Mouse (Mus musculus) forebrain, postnatal 0 days (tissue): ENCODE measurements around the gene Vmn2r55. TPM values are rescaled to one million over a fixed set of nuclear protein-coding genes. Genes with fewer than 3 reads are reported as not detected.
"Not testable (repeated sequence)": the region's sequence is repeated elsewhere in the genome, so short reads cannot be mapped to it uniquely, and the experiment has no call there.

Source experiments
- ATAC-seq: fragments of 200-750 bp; cut with Nextera tagmentation; 2 replicates; pipeline ENCODE4 v1.8.0; 2017; ENCODE audit warnings: mild to moderate bottlenecking, moderate library complexity
- DNase-seq: peaks from one replicate; pipeline ENCODE4 v3.0.0-alpha.2; 2015
- H3K27ac ChIP-seq: fragments of 300-500 bp; sonication (generic); 2 replicates; pipeline ENCODE4 v1.5.1; 2014; ENCODE audit warnings: low read depth, mild to moderate bottlenecking, antibody characterized with exemption, low read length, moderate library complexity, mixed read lengths
- H3K27me3 ChIP-seq: fragments of 300-500 bp; sonication (generic); 2 replicates; pipeline ENCODE4 v1.6.1; 2014; ENCODE audit warnings: mild to moderate bottlenecking, low read length, mixed read lengths; ENCODE audit not compliant: insufficient read depth
- H3K36me3 ChIP-seq: fragments of 300-500 bp; sonication (generic); 2 replicates; pipeline ENCODE4 v1.6.1; 2014; ENCODE audit warnings: mild to moderate bottlenecking, moderate library complexity; ENCODE audit not compliant: insufficient read depth
- H3K4me1 ChIP-seq: fragments of 300-500 bp; sonication (generic); 2 replicates; pipeline ENCODE4 v1.6.1; 2014; ENCODE audit warnings: antibody characterized with exemption; ENCODE audit not compliant: insufficient read depth
- H3K4me2 ChIP-seq: fragments of 300-500 bp; sonication (generic); 2 replicates; pipeline ENCODE4 v1.6.1; 2014; ENCODE audit warnings: low read depth, mild to moderate bottlenecking, moderate library complexity
- H3K4me3 ChIP-seq: fragments of 300-500 bp; sonication (generic); 2 replicates; pipeline ENCODE4 v1.5.1; 2014; ENCODE audit warnings: low read depth, low read length, mixed read lengths
- H3K9ac ChIP-seq: fragments of 300-500 bp; sonication (generic); 2 replicates; pipeline ENCODE4 v1.6.1; 2014; ENCODE audit warnings: mild to moderate bottlenecking
- H3K9me3 ChIP-seq: fragments of 300-500 bp; sonication (generic); 2 replicates; pipeline ENCODE4 v1.6.1; 2016; ENCODE audit warnings: low read length
- CTCF ChIP-seq: sonication (generic); IDR thresholded peaks from 2 replicates; pipeline ENCODE4 v1.5.1; 2016; ENCODE audit warnings: antibody characterized with exemption, control low read depth, low read depth
- WGBS: fragments of 180-500 bp; shearing (Covaris S2); extraction: QIAGEN DNeasy Blood & Tissue Kit; methylation state at CpG from one replicate; pipeline ENCODE4 v1.1.7; 2014; 5-methylcytosine and 5-hydroxymethylcytosine counted together
- polyA plus RNA-seq: library from polyadenylated mRNA; unstranded; fragments of >200 nt; fragmentation: Nextera tagmentation; extraction: Ambion mirVana; gene quantifications from 2 replicates; pipeline ENCODE4 v1.2.1, GENCODE M21; 2015
- total RNA-seq: library from RNA; depleted of rRNA; stranded (reverse); fragments of >200 nt; gene quantifications from 2 replicates; pipeline ENCODE4 v1.2.3, GENCODE M21; 2014; rRNA removed

Vmn2r55 gene
- total RNA-seq (not detected in 2 replicates), polyA plus RNA-seq (not detected in 2 replicates)

GRCm38 (mm10) chr7:12684903-12685302 lies at the start of gene Vmn2r55:
Gene Vmn2r55, minus strand, starts transcription at chr7:12685003.
- not testable (repeated sequence) for H3K4me2 ChIP-seq, H3K36me3 ChIP-seq, H3K4me1 ChIP-seq, H3K27me3 ChIP-seq, DNase-seq, H3K9ac ChIP-seq, ATAC-seq, H3K27ac ChIP-seq, H3K9me3 ChIP-seq, H3K4me3 ChIP-seq
- 91% methylated on average over 3 of the region's 3 CpGs for WGBS

- H3K27ac ChIP-seq, result not testable (repeated sequence)
Observed at GRCm38 (mm10) chr7:12640219-12640618, 44.6 kb downstream of the Vmn2r55 start, which contains the start of gene Vmn2r54. Gene Vmn2r54, minus strand, starts transcription at chr7:12640319.

DNA sequence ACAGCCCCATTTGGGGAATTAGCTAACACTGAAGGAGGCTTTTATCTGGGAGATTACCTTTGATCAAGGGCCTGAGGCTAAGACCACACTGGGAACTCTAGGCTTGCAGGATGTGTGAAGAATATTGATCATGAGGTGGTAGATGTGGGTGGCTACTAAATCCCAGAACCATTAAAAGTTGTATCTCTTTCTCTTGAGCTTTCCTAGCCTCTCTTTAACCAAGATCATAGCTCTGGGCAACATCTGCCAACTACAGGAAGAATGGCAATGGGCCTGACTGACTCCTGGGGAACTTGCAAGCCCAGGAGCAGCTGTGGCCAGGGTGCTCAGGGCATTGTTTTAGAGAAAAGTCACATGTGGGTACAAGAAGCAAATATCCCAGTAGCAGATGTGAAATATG lies 76.1 kb downstream of the Vmn2r55 start, which contains the start of gene Vmn2r53:
Gene Vmn2r53, minus strand, starts transcription at position 101 of the 400 bp plus-strand sequence.
- DNase-seq, result no peak
- H3K9me3 ChIP-seq, result peaks cover 8% of the 10 kb centered on the region; the same call in 1 of the 2 replicates
- no peaks in the 10 kb centered on the region for H3K36me3 ChIP-seq
- no peak within 1 kb of the TSS for H3K4me2 ChIP-seq
- no peak within 1 kb of the TSS for H3K9ac ChIP-seq
- no peak for TF ChIP-seq CTCF
- H3K4me1 ChIP-seq, result no peaks in the 10 kb centered on the region
- H3K27me3 ChIP-seq, result no peaks in the 10 kb centered on the region
- ATAC-seq, result no peak
- H3K4me3 ChIP-seq, result no peak within 1 kb of the TSS
- no peak within 1 kb of the TSS for H3K27ac ChIP-seq

More at GRCm38 (mm10) chr7:12640219-12640618, 44.6 kb downstream of the Vmn2r55 start, which contains the start of gene Vmn2r54:
- H3K4me1 ChIP-seq, DNase-seq, H3K4me2 ChIP-seq, H3K27me3 ChIP-seq, ATAC-seq, H3K9ac ChIP-seq, H3K4me3 ChIP-seq, H3K9me3 ChIP-seq, H3K36me3 ChIP-seq: not testable (repeated sequence)
- WGBS, result 80% methylated on average over 3 of the region's 4 CpGs

Other genes starting within 250 kb of the Vmn2r55 start
- 35.2 and 45.2 TPM in 2 replicates for gene Zfp606, start 206.7 kb downstream of the Vmn2r55 start, total RNA-seq
- gene Zfp606, start 206.7 kb downstream of the Vmn2r55 start, polyA plus RNA-seq, result 18.4 and 20.1 TPM in 2 replicates
- not detected in 2 replicates for gene 2900092C05Rik, start 172.5 kb downstream of the Vmn2r55 start, total RNA-seq
- gene 2900092C05Rik, start 172.5 kb downstream of the Vmn2r55 start, polyA plus RNA-seq, result not detected in 2 replicates
- under 0.01 TPM in 1 of 2 replicates, not detected in the other for gene Vmn2r53, start 76.2 kb downstream of the Vmn2r55 start, total RNA-seq
- gene Vmn2r53, start 76.2 kb downstream of the Vmn2r55 start, polyA plus RNA-seq, result 0.03 TPM in 1 of 2 replicates, not detected in the other
- gene Vmn2r54, start 44.7 kb downstream of the Vmn2r55 start, total RNA-seq, result not detected in 2 replicates
- gene Vmn2r54, start 44.7 kb downstream of the Vmn2r55 start, polyA plus RNA-seq, result not detected in 2 replicates
- 0.10 and 0.15 TPM in 2 replicates for gene Vmn2r56, start 50.0 kb upstream of the Vmn2r55 start, total RNA-seq
- 0.02 TPM in 1 of 2 replicates, not detected in the other for gene Vmn2r56, start 50.0 kb upstream of the Vmn2r55 start, polyA plus RNA-seq
- 28.4 and 36.7 TPM in 2 replicates for gene Zscan18, start 118.6 kb upstream of the Vmn2r55 start, total RNA-seq
- 13.3 and 17.8 TPM in 2 replicates for gene Zscan18, start 118.6 kb upstream of the Vmn2r55 start, polyA plus RNA-seq
- 20.6 and 26.6 TPM in 2 replicates for gene Zfp329, start 133.9 kb upstream of the Vmn2r55 start, total RNA-seq
- 8.1 and 14.2 TPM in 2 replicates for gene Zfp329, start 133.9 kb upstream of the Vmn2r55 start, polyA plus RNA-seq
- 34.9 and 43.2 TPM in 2 replicates for gene Zfp110, start 149.8 kb upstream of the Vmn2r55 start, total RNA-seq
- 15.4 and 18.5 TPM in 2 replicates for gene Zfp110, start 149.8 kb upstream of the Vmn2r55 start, polyA plus RNA-seq
- gene Zfp128, start 196.2 kb upstream of the Vmn2r55 start, total RNA-seq, result 17.7 and 18.5 TPM in 2 replicates
- gene Zfp128, start 196.2 kb upstream of the Vmn2r55 start, polyA plus RNA-seq, result 1.5 and 2.0 TPM in 2 replicates
- 7.0 and 8.3 TPM in 2 replicates for gene Zscan22, start 212.8 kb upstream of the Vmn2r55 start, total RNA-seq
- gene Zscan22, start 212.8 kb upstream of the Vmn2r55 start, polyA plus RNA-seq, result 2.8 and 3.5 TPM in 2 replicates
- gene Rps5, start 237.3 kb upstream of the Vmn2r55 start, total RNA-seq, result 1,758 and 2,185 TPM in 2 replicates
- 679 and 877 TPM in 2 replicates for gene Rps5, start 237.3 kb upstream of the Vmn2r55 start, polyA plus RNA-seq
- gene Rnf225, start 242.4 kb upstream of the Vmn2r55 start, total RNA-seq, result 1.7 and 1.8 TPM in 2 replicates
- 0.36 and 0.75 TPM in 2 replicates for gene Rnf225, start 242.4 kb upstream of the Vmn2r55 start, polyA plus RNA-seq